Mouse (Mus musculus): ENCODE results near the gene Dcst1. TPM values are rescaled to one million over a fixed set of nuclear protein-coding genes. Genes with fewer than 3 reads are reported as not detected.
A peak's percentile ranks its signal among the peaks of the same experiment; 100 is the strongest.

Gene Dcst1
- total RNA-seq, 2 experiments from 2014 or later: not detected

GRCm38 (mm10) chr3:89346815-89347540, 18.1 kb downstream of the Dcst1 start:
- no peak for DNase-seq (ENCODE audit: extremely low spot score in 1 of 2, low spot score in 2 of 2)
- intact Hi-C loops (cut with DNase I): loop anchor here (10.0 kb wide), 2 partner anchors 138 to 428 kb away; partner anchors contain the start of gene Ube2q1

GRCm38 (mm10) chr3:89343279-89343678, 21.8 kb downstream of the Dcst1 start:
- intact Hi-C loops (cut with DNase I): loop anchor here (10.0 kb wide), 2 partner anchors 142 to 432 kb away; partner anchors contain the start of gene Ube2q1
- peak in 1 of 2 experiments; percentile 35 for DNase-seq (ENCODE audit: extremely low spot score in 1 of 2, low spot score in 2 of 2)

- DNase-seq (ENCODE audit: extremely low spot score in 1 of 2, low spot score in 2 of 2): peak in 1 of 2 experiments; percentile 30
- intact Hi-C loops (cut with DNase I): loop anchor here (10.0 kb wide), 2 partner anchors 143 to 433 kb away; partner anchors contain the start of gene Ube2q1
These were observed 23.3 kb downstream of the Dcst1 start for GRCm38 (mm10) chr3:89341794-89342193.

GRCm38 (mm10) chr3:89340465-89340864, 24.6 kb downstream of the Dcst1 start:
- peak; percentile 59 to 85 for DNase-seq (ENCODE audit: extremely low spot score in 1 of 2, low spot score in 2 of 2)
- intact Hi-C loops (cut with DNase I): loop anchor here (10.0 kb wide), 2 partner anchors 144 to 434 kb away; partner anchors contain the start of gene Ube2q1

GRCm38 (mm10) chr3:89339416-89339815, 25.6 kb downstream of the Dcst1 start:
- intact Hi-C loops (cut with DNase I): no loop called here
- DNase-seq (ENCODE audit: extremely low spot score in 1 of 2, low spot score in 2 of 2): peak; percentile 66 to 72

- DNase-seq (ENCODE audit: extremely low spot score in 1 of 2, low spot score in 2 of 2): peak in 1 of 2 experiments; percentile 69
- intact Hi-C loops (cut with DNase I): no loop called here
These were observed 27.1 kb downstream of the Dcst1 start, which contains the start of gene Efna4 for GRCm38 (mm10) chr3:89337721-89338578. Gene Efna4, minus strand, starts transcription at chr3:89338028.

GRCm38 (mm10) chr3:89337062-89337720, 27.9 kb downstream of the Dcst1 start:
- intact Hi-C loops (cut with DNase I): no loop called here
- no peak for DNase-seq (ENCODE audit: extremely low spot score in 1 of 2, low spot score in 2 of 2)

- peak in 1 of 2 experiments; percentile 28 for DNase-seq (ENCODE audit: extremely low spot score in 1 of 2, low spot score in 2 of 2)
- intact Hi-C loops (cut with DNase I): no loop called here
These were observed 28.5 kb downstream of the Dcst1 start for GRCm38 (mm10) chr3:89336529-89336928.

- peak in 1 of 2 experiments; percentile 45 for DNase-seq (ENCODE audit: extremely low spot score in 1 of 2, low spot score in 2 of 2)
- intact Hi-C loops (cut with DNase I): no loop called here
These were observed 32.0 kb downstream of the Dcst1 start for GRCm38 (mm10) chr3:89333053-89333452.

GRCm38 (mm10) chr3:89332476-89332875, 32.6 kb downstream of the Dcst1 start:
- DNase-seq (ENCODE audit: extremely low spot score in 1 of 2, low spot score in 2 of 2): peak in 1 of 2 experiments; percentile 54
- intact Hi-C loops (cut with DNase I): no loop called here

- intact Hi-C loops (cut with DNase I): no loop called here
- DNase-seq (ENCODE audit: extremely low spot score in 1 of 2, low spot score in 2 of 2): no peak
These were observed 33.0 kb downstream of the Dcst1 start for GRCm38 (mm10) chr3:89332013-89332412.

- intact Hi-C loops (cut with DNase I): no loop called here
- no peak for DNase-seq (ENCODE audit: extremely low spot score in 1 of 2, low spot score in 2 of 2)
These were observed 33.5 kb downstream of the Dcst1 start for GRCm38 (mm10) chr3:89331561-89331960.

GRCm38 (mm10) chr3:89330948-89331347, 34.1 kb downstream of the Dcst1 start:
- no peak for DNase-seq (ENCODE audit: extremely low spot score in 1 of 2, low spot score in 2 of 2)
- intact Hi-C loops (cut with DNase I): no loop called here

GRCm38 (mm10) chr3:89330346-89330745, 34.7 kb downstream of the Dcst1 start:
- intact Hi-C loops (cut with DNase I): no loop called here
- no peak for DNase-seq (ENCODE audit: extremely low spot score in 1 of 2, low spot score in 2 of 2)

- intact Hi-C loops (cut with DNase I): no loop called here
- DNase-seq (ENCODE audit: extremely low spot score in 1 of 2, low spot score in 2 of 2): no peak
These were observed 36.4 kb downstream of the Dcst1 start for GRCm38 (mm10) chr3:89328623-89329022.

- no peak for DNase-seq (ENCODE audit: extremely low spot score in 1 of 2, low spot score in 2 of 2)
- intact Hi-C loops (cut with DNase I): no loop called here
These were observed 37.6 kb downstream of the Dcst1 start for GRCm38 (mm10) chr3:89327371-89327870.

GRCm38 (mm10) chr3:89325882-89326281, 39.2 kb downstream of the Dcst1 start:
- DNase-seq (ENCODE audit: extremely low spot score in 1 of 2, low spot score in 2 of 2): no peak
- intact Hi-C loops (cut with DNase I): no loop called here

- intact Hi-C loops (cut with DNase I): no loop called here
These were observed 42.4 kb downstream of the Dcst1 start, which contains the start of gene Efna3 for GRCm38 (mm10) chr3:89322514-89323165. Gene Efna3, minus strand, starts transcription at chr3:89322965.

More at GRCm38 (mm10) chr3:89322514-89323165, 42.4 kb downstream of the Dcst1 start, which contains the start of gene Efna3:
- peak; percentile 85 to 88 for DNase-seq (ENCODE audit: extremely low spot score in 1 of 2, low spot score in 2 of 2)

All from left cerebral cortex, postnatal 10 days (tissue).